Mouse (Mus musculus) NIH3T3 (cell line): ENCODE data around the gene Sorbs1.

ENCODE experiments used
- DNase-seq: peaks from one replicate; pipeline ENCODE4 v3.0.0-alpha.2; 2012; ENCODE audit warnings: low read depth

The Sorbs1 gene

DNA sequence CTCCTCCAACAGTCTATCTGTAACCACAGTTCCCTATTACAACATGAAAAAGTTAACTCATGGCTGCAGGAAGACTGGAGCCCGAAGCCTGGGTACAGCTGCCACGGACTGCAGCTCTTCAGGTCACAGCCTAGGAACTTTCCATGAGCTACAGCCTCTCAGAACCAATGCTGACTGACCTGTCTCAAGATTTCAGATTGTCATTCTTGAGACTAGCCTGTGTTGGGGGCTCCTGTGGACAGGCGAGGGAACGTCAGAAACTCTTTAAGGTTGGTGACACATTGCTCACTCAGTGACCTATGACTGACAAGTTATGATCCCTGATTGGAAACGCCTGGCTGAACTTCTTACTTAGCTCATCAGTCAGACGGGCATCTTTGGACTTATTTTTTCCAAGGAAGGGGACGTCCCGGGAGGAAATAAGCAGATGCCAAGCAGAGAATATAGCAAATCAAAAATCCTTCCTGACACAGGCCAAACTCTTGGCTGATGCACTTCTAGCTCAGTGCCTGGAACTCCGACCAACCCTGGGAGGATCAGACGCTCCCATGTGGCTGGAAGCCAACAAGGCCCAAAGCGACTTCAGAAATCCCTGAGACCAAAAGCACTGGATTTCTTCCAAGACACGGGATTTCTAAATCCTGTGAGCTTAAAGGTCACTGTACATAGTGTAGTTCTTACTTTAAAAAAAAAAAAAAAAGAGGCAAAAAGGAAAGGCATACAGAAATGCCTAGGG, 76.9 kb downstream of the Sorbs1 start:
- peak; percentile 96 for DNase-seq

DNA sequence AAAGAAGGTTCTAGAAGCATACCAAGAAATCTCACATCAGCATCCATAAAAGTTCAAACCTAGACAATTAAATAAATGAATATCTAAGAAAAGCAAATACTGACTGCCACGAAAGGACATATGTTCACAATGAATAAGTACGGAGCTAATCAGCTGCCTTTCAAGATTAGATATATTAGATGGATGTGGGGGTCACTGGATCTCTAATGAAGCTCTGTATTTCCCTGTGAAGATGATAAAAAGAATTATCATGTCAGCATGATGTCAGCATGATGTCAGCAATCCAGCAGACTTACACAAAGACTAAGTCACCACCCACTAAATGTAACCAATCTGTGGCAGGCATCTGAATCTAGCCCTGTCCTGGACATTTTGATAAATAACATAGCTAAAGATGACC, 77.8 kb downstream of the Sorbs1 start:
- DNase-seq: no peak

DNA sequence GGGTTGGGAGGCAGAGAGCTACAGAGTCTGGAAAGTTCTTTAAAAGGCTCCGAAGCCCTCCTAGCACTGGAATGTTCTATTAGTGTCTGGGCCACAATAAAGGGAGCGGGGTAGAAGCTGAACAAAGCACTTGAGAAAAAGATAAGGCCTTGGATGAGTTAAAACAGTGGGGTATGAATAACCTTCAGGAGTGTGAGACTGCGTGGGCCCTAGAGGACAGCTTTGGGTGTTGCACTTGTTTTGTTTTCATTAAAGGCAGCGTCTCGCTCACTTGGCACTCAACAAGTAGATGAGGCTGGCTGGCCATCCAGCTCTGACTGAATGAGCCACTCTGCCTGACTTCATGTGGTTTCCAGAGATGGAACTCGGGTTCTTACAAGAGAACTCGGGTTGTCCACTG, 78.5 kb downstream of the Sorbs1 start:
- DNase-seq: peak; percentile 31

DNA sequence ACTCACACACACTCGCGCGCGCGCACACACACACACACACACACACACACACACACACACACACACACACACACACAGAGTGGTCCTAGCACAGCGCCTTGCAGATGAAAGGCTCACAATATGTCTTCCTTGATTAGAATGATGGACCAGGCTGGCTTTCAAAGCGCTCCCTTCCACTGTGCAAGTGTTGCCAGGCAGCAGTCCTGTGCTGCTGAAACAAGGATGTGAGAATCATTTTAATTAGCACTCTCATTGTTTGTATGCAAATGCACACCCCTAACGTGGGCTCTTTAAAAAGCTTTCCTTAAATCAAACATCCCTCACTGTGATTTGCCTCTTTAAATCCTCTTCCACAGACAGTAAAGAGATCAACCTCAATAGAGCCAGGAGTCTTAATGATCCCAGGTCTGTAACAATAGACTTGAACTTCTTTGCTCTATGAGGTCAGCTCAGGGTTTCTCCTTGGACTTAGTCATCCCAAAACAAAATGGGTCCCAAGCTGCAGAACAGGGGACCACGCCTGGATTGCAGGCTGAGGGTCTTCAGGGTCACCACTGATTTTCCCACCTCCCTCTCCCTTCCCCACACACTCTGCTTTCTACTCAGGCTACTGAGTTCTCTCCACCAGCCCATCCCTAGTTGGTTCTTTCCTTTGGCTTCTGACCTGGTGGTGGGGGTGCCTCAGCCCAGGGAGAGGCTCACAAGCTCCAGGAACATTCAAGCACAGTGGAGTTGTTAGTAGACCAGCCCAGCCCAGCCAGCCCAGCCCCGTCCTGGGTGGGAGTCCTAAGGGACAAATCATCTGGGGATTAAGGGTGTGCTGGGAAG, 79.3 kb downstream of the Sorbs1 start:
- DNase-seq: no peak

DNA sequence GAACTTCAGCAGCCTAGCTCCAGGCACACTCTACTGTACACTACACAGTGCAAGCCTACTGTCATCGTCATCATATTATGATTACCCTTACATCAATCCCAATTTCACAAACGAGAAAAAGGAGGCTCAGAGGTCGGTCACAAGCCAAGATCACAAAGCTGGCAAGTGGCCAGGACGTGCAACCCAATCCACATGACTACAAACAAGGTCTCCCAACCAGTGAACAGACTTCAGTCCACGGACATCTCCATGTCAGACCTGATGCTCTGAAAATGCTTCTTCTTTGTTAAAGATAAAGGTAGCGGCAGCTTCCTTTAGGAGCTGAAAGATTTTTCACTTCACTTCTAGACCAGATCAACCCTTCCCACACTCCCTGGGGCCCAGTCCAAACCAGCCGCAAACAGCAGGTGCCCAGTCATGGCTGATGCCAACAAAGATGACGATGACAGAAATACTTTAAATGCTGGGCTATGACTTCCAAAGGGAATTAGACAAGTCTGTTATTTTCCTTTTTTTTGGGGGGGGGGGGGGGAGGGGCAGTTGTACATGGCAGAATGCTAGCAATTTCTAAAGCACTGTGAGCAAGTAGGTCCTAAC, 80.2 kb downstream of the Sorbs1 start:
- DNase-seq: no peak

DNA sequence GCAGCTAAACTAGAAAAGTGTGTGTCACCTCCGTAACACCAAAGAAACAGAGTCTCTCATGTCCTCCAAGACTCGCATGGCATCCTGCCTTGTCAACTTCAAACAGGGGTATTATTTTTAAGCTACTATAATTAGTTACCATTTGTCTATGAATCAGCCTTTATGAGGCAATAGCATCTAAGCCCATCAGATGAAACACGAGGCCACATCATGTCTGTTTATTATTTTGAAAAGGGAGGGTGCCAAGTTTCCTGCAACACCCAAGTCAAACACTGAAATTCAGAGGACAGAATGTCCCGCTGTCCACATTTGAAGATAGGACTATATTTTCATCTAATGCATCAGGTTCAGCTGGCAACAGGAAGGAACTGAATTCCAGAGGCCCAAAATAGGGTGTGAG, 81.6 kb downstream of the Sorbs1 start:
- peak; percentile 79 for DNase-seq

DNA sequence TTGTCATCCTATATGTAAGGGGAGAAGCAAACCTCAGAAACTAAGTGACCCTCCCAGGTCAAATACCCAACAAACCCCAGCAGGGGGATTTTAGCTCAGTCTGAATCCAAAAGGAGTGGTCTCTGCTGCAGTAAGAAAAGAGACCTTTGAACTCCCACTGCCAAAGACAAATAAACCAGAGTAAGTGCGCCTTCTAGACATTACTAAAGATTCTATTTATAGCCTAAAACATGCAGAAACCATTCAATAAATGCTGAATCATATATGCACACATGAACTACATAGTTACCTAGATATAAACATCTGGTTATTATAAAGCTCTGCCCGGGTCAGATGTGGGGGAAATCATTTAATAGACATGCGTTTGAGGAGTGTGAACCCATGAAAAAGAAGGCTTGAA, 84.0 kb downstream of the Sorbs1 start:
- no peak for DNase-seq

DNA sequence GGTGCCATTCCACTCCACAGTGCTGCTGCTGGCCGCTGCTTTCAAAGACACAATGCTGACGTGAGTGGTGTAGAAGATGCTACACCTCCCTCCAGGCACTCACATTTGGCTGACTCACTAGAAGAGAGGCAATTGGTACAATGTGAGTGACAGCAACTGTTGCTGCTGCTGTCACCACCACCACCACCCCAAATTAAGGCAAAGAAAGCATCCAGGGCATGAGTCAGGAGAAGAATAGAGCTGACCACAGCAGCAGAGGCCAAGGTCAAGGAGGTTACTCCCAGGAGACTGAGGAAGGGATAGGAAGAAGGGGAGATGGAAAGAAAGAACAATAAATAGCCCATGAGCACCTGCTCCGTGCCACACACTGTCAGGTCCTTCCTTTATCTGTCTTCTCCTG, 84.4 kb downstream of the Sorbs1 start:
- peak; percentile 45 for DNase-seq

DNA sequence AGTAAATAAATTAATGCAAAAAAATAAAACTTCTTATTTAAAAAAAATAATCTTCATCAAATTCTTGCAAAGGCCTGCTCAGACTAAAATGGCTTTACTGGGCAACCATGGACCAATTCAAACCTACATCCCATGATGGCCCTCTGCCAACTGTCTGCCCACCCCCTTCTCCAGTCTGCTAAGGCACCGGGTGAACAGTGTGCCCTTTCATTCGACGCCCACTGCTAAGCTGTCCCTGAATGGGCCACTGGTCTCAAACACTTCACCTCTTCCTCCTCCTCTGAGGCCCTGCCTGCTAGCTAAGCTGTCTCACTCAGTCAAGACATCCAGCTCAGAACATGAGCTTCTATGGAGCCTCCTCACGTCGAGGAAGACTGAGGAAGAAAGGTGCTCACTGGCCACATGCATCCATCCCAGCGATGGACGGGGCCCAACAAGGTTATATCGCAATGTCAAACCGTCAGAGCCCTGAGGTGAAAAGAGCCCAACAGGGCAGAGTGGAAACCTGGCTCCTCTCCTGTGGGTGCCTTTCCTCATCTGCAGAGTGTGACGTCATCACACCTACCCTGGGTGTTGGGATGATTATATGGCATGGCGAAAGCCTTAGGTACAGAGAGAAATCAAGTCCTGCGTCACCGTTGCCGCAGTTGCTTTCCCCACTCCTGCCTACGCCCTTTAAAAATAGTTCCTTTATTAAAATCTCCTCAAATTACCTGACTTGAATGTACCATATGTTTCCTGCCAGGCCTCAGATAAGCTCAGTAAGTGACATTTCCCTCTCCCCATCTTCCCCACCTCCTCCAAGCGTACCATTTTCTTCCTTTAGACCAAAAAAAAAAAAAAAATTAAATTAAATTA, 87.2 kb downstream of the Sorbs1 start:
- no peak for DNase-seq

DNA sequence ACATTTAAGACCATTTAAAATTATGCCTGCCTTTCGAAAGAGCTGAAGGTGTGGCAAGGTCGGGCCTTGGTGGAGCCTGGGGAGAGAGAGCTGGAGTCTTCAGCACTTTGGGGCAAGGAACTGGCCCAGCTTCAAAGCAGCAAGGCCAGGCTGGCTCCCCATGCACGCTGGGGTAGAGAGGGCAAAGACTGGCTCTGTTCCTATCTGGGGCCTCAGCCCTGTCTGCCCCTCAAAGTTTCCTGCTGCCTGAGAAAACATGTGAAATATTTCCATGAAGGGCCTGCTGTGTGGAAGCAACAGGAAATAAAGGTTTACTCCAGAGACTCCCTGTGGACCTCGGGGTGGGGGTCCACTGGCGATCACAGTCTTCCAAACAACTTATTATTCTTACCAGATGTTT, 88.3 kb downstream of the Sorbs1 start:
- DNase-seq: no peak

DNA sequence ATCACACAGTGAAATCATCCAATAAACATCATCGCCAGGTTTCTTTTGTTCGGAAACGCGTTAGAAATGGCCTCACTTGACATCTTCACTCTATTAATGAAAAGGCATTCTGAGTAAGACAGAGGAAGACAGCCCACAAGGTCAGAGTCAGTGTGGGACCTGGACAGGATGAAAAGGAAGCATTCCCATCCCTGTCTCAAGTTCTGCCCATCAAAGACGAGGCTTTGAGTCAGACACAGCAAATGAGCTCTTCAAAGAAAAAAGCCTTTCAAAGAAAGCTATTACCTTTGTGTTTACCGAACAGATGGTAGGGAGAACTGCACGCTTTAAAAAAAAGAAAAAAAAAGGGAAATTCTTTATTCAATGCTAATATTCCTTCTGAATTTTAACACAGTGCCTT, 92.5 kb downstream of the Sorbs1 start:
- no peak for DNase-seq

DNA sequence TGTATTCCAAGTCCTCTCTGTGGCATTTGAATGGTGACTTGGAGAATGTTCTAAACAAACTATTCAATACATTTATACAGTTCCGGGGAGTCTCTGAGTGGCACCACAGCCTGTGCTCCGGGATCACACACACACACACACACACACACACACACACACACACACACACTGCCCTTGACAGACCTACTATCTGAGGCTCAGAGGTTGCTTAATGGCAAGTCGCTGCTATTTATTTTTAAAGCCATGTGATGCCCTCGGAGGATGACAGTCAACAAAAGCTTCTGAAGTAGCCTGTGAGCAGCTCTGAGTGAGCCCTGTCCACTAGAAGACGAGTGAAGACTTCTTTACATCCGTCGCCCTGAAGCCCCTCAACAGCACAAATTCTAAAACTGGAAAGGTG, 94.3 kb downstream of the Sorbs1 start:
- DNase-seq: no peak

DNA sequence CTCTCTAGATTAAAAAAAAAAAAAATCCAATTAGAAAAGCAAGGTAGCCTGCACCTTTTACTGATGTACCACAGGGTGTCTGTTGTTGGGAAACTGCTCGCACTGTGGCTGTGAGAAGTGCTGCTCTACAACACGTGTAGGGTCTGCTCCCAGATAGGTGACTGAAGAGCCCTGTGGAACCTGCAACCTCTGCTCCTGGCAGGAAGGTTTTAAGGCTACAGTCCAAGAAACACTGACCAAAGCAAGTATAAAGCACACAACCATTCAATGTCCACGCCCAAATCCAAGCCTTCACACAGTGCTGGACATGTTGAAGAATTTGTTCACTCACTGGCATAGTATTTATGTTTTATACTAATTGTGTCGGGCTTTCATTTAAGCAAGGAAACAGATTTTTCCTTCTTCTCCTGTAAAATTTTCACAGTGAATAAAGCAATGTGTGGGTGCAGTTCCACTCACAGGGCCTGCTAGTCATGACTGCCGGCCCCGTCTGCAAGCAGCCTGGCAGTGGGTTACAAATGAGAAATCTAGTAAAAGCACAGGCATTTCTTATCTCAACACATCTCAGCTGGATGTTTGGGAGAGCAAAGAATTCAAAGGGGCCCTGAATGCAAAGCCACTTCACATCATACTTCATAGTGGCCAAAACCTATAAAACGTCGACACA, 96.3 kb downstream of the Sorbs1 start:
- DNase-seq: no peak

DNA sequence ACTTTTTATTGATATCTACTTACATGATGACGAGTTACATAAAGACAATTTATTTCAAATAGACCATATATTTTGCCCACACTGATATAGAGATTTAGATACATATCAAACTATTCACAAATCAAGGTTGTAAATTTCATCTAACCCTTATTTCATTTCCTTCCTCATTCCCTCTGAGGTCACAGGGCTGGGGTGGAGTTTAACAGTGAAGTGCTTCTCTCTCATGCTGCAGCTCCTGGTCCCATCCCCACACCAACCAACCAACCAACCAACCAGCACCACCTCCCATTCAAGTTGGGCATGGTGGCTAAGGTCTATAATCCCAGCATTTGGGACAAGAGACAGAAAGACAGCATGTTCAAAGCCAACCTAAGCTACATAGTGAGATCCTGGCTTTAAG, 97.9 kb downstream of the Sorbs1 start:
- no peak for DNase-seq

DNA sequence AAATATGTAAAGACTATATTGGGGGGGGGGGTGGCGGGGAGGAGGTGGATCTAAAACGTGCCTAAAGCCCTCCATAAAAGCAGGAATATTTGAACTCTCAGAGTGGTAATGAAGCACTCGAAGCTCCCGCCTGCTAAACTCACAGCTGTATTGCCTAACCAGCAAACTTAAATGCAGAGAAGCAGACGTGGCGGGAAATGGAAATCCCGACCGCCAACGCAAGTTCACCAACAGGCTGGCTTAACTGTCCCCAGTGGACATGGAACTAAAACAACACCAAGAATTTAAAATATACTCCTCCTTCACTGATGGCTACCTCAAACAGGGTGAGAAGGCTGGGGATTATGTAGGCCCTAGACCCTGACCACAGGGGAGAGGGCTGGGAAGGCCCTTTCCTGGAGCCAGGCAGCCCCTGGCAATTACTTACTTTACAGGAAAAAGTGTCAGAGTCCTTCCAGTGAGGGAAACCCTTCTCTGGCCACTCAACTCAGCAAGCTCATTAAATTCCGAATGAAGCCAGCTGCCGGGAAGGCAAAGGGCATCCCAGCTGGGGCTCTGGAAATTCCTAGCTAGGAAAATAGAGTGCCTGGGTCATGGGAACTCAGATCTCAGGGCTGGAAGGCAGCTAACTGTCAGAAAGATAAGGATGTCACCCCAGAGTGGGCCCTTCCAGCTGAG, 98.6 kb downstream of the Sorbs1 start:
- no peak for DNase-seq

DNA sequence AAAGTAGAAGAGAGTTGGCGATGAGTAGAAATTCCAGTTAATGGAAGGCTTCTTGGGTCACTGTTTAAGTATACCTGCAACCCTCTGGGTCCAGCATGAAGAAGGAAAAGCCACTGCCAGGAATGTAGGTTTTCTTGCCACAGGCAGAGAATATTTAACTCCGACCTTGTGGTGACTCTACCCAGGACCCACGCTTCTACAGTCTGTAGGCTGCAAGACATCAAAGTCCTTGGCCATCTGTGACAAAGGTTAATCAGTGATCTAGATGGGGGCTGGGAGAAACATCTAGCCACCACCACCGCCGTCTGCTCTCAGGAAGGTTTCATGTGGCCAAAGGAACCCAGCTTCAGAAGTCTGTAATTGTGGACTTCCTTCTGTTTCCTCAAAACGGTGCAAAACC, 99.2 kb downstream of the Sorbs1 start:
- DNase-seq: no peak

DNA sequence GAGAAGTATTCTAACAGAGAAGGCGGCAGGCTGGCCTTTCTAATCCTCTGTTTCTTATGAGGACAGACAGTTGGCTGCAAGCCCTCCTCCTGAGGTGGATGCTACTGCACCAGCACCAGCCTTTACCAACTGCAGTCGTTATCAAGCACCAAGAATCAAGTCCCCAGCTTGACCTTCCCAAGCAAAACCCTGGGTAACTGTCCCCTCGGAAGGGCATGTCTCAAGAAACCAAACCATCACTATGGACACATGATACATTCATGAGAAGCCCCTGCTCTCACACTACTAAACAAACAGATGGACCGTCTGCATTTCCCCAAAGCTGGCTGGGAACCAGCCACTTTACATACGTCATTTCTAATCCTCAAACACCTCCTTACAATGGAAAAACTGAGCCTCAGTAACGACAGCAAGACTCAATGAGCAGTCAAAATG, 102.2 kb downstream of the Sorbs1 start:
- DNase-seq: no peak

DNA sequence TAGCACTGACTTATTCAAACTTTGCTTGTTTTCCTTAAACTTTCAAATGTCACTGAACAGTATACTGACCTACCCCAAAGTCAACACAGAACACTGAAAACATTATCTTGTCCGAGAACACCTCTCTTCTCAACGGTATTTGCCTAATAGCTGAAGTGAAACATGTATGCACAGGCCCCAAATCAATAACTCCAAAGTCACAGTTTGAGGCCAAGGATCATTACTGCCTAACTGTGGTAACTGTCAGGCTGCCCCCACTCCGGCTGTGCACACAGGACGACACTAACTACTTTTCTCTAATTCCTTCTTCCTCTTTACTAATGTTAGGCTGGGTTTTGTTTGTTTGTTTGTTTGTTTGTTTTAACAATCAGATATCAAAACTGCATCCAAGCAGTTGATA, 103.1 kb downstream of the Sorbs1 start:
- DNase-seq: no peak

DNA sequence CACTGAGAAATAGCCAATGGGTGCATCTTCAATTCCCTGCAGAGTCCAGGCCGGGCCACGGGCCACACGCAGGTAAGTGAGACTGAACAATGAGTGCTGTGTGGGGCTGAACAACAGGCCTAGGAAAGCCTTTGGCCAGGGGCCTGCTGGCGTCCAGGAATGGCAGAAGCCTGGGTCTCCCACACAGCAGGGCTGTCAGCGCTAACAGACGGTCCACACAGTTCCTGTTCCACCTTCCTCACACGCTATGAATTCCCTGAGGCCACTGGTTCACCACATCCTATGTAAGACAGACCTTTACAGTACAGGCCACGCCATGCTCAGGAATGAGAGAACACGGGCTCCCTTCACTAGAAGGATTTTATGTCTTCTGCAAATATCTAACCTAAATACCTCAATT, 103.5 kb downstream of the Sorbs1 start:
- no peak for DNase-seq

DNA sequence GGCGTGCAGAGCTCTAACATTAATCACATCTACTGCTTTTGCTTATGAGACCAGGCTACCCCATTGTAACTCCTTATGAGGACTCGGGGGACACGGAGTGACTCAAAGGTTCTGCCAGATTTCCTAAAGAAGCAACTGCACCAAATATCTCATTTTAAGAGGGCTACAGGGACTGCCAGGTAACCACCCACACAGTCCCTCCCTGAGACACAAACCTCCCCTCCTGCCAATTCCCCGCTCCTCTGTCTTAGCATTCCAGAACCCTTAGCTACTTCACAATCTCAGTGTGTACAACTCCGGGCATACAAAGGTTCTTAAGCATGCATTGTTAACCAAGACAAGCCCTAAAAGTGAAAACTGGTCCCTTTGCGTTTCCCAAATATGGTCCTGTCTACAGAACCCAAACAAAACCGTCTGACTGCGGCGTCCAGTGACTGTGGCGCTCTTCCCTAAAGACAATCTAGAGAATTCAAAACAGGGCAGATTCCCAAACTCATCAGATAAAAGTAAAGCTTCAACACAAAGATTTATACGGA, 104.0 kb downstream of the Sorbs1 start:
- DNase-seq: no peak

DNA sequence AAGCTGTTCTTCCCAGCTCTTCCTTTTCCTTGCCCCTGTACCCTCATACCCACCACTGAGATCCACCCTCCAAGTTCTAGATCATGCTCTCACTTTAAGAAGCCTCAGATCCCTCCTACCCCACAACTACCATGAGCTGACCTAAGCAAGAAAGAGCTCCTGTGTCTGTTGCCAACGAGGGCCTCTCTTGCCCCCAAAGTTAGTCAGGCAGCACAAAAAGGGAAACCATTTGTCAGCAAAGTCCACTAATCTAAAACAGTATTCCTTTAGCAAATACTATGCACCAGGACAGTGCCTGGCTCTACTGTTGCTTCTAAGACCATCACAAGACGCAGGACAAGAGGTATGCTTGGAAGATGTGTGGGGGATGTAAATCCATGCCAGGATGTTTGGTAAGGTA, 106.4 kb downstream of the Sorbs1 start:
- DNase-seq: no peak
